Mouse (Mus musculus) lung, adult 2 months (tissue): ENCODE data around the gene Celsr2.

ENCODE experiments used
- CTCF ChIP-seq: fragments of 200-500 bp; IDR thresholded peaks from 2 replicates; pipeline ENCODE4 v1.5.1; 2011; ENCODE audit warnings: mild to moderate bottlenecking, low read length, control low read depth; ENCODE audit not compliant: insufficient read depth
- POLR2A ChIP-seq: fragments of 200-500 bp; IDR thresholded peaks from 2 replicates; pipeline ENCODE4 v1.6.1; 2011; ENCODE audit warnings: low read depth, mild to moderate bottlenecking, control low read depth, low read length, borderline replicate concordance; ENCODE audit errors: extremely low read depth

DNA sequence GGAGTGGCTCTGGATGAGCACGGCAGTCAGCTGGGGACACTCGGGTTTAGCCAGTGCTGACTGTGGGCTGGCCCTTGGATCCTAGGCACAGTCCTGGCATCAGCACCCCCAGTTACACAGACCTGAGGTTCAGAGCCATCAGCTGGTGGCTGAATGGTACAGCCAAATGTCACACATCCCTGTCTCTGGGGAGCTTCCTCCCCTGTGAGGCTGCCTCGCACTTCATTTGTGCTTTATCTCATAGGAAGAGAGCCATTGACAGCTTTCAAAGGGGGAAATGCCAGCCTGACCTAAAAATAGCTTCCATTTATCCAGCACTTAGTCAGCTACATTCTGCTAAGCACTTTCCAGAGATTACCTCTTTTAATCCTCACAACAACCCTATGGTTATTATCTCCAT lies 51.7 kb downstream of the Celsr2 start:
- TF ChIP-seq POLR2A (no peak), CTCF (no peak)
